Mouse (Mus musculus): ENCODE data around the gene Rasal3.

Rasal3 gene

GRCm38 (mm10) chr17:32353696-32354095 lies 49.7 kb downstream of the Rasal3 start:
- no peak for DNase-seq

GRCm38 (mm10) chr17:32351726-32352125 lies 51.7 kb downstream of the Rasal3 start:
- DNase-seq: no peak

GRCm38 (mm10) chr17:32351269-32351668 lies 52.1 kb downstream of the Rasal3 start:
- no peak for DNase-seq

GRCm38 (mm10) chr17:32350382-32350983 lies 52.9 kb downstream of the Rasal3 start, which contains the start of gene Akap8l:
TSS of gene Akap8l (minus strand) at chr17:32350607.
- peak; percentile 93 to 97 for DNase-seq

- peak in 1 of 2 experiments; percentile 34 for DNase-seq
Observed at GRCm38 (mm10) chr17:32349851-32350381, 53.5 kb downstream of the Rasal3 start.

GRCm38 (mm10) chr17:32349037-32349732 lies 54.2 kb downstream of the Rasal3 start:
- DNase-seq: no peak

GRCm38 (mm10) chr17:32348406-32348805 lies 55.0 kb downstream of the Rasal3 start:
- DNase-seq: no peak

GRCm38 (mm10) chr17:32341102-32341501 lies 62.3 kb downstream of the Rasal3 start:
- DNase-seq: no peak
